In the genomic region with DNA sequence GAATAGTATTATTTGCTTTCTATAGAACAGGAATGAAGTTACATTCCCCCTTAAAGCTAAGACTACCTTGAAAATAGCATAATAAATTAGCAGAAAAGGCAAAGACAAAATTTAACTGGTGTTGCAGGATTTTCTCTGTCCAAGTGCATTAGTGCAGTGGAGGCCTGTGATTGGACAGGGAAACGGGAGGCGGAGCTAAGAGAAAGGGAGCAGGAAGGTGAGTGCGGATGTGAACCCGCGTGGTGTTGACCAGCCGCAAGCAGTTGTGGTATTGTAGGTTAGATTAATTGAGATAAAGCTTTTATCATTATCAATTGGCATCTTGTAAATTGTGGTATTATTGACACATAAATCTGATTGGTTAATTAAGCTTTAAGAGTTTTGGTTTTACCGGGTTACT, we compare ENCODE assay signal across 24 mouse cellular contexts. TPM values are rescaled to one million over a fixed set of nuclear protein-coding genes. Genes with fewer than 3 reads are reported as not detected.
"Had no signal": no experiment of that assay in that cellular context is flagged by ENCODE, and none has a peak within 500 bp of the region (broad histone marks: within the 10 kb centered on the region; RNA-seq: fewer than 3 reads in every experiment).

No protein-coding gene starts in this region.

- H3K4me2 ChIP-seq: liver, embryonic 15.5 days; lung, embryonic 14.5 days; neural tube, embryonic 15.5 days had no signal

- DNase-seq: kidney, adult 8-10 months; kidney, postnatal 25 days; lung, embryonic 14.5 days; lung, postnatal 10 days; lung, postnatal 4 days; midbrain, embryonic 14.5 days; right cerebral cortex, adult 18-20 months; right cerebral cortex, postnatal 25 days; thymus, adult 18-20 months; thymus, postnatal 25 days had no signal

- H3K4me1 ChIP-seq: liver, embryonic 15.5 days had no signal

- H3K9ac ChIP-seq: liver, embryonic 15.5 days; lung, embryonic 14.5 days; neural tube, embryonic 15.5 days had no signal

- H3K27ac ChIP-seq: left cerebral cortex, adult 2 months; limb, embryonic 10.5 days; liver, embryonic 15.5 days; midbrain, embryonic 10.5 days; neural tube, embryonic 15.5 days had no signal

- H3K9me3 ChIP-seq: limb, embryonic 10.5 days; liver, embryonic 15.5 days; midbrain, embryonic 10.5 days; neural tube, embryonic 15.5 days had no signal

- H3K27me3 ChIP-seq: liver, embryonic 15.5 days; neural tube, embryonic 15.5 days had no signal

- H3K36me3 ChIP-seq: limb, embryonic 10.5 days; liver, embryonic 15.5 days; midbrain, embryonic 10.5 days; neural tube, embryonic 15.5 days had no signal

- H3K4me3 ChIP-seq: left cerebral cortex, adult 2 months; limb, embryonic 10.5 days; liver, embryonic 15.5 days; midbrain, embryonic 10.5 days; myocyte; neural tube, embryonic 15.5 days had no signal

RNA-seq across cellular contexts. Expression of gene 4930432M17Rik, which starts 55.8 kb away (rescaled TPM):
- total RNA-seq: layer of hippocampus, postnatal 25 days; left cerebral cortex, adult 2 months; left cerebral cortex, postnatal 14 days; megakaryocyte, adult 5-6 weeks had no signal
- polyA plus RNA-seq: kidney, embryonic 16.5 days; limb, embryonic 10.5 days; limb, embryonic 14.5 days; liver, embryonic 15.5 days; lung, embryonic 14.5 days; midbrain, embryonic 10.5 days; midbrain, embryonic 14.5 days; myocyte; neural tube, embryonic 11.5 days; neural tube, embryonic 15.5 days; small intestine, adult 2 months; stomach, embryonic 16.5 days had no signal
